Mouse (Mus musculus) adrenal gland, postnatal 14 days (tissue): ENCODE data around the gene Vps45. TPM values are rescaled to one million over a fixed set of nuclear protein-coding genes. Genes with fewer than 3 reads are reported as not detected.
"Not testable (repeated sequence)": the region's sequence is repeated elsewhere in the genome, so short reads cannot be mapped to it uniquely, and the experiment has no call there.

Experiments
- DNase-seq: peaks from one replicate; pipeline ENCODE4 v3.0.0; 2021; ENCODE audit warnings: mixed read lengths
- total RNA-seq: library from RNA; stranded (reverse); gene quantifications from 2 replicates; pipeline ENCODE4 v1.2.3, GENCODE M21; 2021

Vps45 gene
- total RNA-seq, 1 experiment from 2014 or later, result 31.1 TPM

DNA sequence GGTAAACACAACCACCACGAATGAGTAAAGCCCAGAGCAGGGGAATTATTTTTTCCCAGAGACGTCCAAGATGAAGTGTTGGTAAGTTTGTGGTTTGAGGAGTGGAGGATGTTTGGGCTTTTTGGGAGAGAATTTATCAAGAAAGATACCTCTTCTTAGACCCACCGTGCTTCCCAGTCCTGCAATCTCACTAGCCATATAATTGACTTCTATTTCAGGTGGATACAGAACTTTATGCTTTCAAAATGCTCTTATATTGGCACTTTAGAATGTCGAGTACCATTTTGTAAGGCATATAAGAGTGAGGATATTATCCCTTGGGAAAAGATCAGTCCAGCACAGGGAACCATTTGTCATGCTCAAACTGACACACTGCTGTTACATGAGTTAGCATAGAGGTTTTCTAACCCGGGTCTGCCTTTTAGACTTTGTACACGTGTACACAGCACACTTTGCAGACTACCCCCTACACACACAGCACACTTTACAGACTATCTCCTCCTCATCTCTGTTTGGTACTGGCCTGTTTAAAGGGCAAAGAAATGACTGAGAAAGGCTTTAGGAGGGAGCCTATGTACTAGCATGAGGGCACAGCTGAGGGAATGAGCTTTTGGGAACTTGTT, 61.7 kb downstream of the Vps45 start:
- no peak for DNase-seq

DNA sequence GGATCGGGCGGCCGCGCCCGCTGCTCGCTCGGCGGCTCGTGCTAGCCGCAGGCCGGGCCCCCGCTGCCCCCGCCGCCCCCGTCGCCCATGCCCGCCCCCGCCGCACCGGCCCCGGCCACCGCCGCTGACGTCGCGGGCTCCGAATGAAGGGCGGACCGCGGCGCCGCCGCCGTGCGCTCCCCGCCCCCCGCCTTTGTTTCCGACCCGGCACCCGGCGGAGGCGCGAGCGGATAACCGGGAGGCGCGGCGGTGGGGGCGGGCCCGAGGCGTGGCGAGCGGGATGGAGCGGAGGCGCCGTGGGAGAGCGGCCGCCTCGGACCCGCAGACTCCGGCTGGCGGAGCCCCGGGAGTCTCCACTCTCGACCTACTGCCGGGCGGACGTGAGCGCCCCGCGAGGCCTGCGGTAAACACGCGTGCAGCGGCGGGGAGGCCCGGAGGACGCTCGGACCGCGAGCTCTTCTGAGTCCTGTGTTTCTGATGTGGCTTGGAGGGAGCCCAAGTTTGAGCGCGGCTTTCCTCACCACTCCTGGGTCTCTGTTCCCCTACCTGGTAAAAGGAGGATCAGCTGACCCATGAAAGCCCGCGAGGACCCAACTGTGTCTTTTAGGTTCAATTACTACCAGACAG, 62.4 kb downstream of the Vps45 start, which contains the start of gene Plekho1:
Gene Plekho1 (minus strand): TSS at position 200 of the 627 bp plus-strand sequence.
- peak; percentile 78 for DNase-seq

DNA sequence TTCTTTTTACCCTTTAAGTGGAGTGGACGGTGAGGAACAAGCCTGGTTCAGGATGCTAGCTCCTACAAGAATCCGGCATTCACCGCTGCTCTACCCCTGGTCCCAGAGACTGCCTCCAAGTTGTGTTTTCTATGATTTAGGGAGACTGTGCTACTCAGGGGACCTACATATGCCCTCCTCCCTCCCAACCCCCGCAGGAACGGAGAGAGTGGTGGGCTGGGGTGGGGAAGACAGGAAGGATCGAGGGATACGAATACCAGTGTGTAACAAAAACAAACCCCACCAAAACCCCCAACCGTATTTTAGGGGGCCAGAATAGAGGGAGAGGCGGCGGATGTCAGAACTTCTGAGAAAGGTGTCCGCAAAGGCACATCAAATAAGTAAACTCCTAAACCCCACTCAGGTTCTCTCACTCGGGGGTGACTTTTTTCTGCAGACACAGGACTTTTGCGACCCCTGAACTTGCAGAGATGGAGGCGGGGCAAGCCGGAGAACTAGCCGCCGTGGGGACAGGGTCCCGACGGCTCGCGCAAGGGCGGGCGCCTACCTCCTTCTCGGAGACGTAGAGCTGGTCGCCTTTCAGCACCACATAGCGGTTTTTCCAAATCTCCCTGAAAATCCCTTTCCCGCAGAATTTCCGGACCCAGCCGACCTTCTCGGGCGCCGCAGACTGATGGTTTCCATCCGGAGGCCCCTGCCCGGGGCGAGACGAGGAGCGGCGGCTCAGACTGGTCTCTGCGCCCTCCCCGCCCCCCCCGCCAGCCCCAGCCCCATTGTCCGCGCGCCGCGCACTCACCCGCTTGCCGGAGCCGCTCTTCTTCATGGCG, 63.1 kb downstream of the Vps45 start:
- peak; percentile 59 for DNase-seq

DNA sequence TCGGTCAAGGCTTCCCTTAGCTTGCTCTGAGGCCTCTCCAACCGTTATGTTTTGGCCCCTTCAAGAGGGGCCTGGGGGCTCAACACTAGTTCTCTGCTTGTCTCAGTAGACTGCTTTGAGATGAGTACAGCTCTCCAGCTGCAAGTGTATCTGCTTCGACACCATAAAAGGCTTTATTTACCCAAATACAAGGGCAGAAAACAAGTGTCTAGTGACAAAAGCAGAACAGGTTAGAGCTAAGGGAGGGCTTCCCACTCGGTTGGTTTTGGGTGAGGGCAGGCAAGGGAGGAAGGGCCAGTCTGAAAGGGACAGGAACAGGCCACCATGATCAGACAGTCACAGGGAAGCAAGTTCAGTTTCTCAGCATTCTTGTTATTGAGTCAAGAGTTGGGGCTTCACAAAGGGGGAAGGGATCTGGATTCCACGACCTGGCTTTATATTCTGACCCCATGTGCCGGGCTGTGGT, 63.9 kb downstream of the Vps45 start:
- DNase-seq, result no peak

DNA sequence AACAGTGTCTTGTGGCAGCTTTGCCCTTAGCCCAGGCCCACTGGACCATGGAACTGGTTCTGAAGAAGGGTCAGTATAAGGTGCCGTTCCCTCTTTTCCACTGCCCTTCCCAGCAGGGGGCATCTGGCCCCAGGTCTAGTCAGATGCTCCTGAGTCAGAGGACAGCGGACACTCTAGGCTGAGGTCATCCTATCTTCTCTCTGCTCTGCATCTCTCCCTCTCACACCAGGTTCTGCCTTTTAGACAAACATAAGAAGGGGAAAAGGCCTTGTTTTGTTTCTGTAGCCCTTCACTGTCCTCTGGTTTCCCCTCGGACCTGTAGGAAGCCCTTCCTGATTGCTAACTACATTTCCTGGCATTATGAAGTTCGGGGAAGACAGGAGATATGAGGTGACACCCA, 64.4 kb downstream of the Vps45 start:
- DNase-seq, result peak; percentile 45

DNA sequence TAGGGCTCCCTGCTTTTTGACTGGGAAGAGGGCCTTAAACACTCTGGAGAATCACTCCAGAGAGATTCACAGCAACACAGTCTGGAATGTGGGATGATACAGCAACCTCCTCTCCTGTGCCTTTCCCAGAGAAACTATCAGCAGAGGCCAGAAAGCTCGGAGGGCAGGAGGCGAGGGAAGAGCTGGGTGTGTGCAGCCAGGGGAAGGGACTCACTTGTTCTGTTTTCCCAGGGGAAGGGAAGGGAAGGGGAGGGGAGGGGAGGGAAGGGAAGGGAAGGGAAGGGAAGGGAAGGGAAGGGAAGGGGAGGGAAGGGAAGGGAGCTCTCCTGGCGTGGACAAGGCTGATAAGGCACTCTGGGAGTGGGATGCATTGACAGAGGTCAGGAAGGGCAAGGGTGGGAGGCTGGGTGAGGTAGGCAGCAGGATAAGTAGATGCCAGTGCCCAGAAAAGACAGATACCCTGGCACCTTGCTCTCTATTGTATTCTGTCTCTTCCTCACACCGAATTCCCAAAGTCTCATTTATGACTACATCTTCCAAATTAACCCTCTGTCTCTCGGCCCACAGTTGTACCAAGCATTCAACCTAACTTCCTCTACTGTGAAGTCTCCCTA, 65.2 kb downstream of the Vps45 start:
- no peak for DNase-seq

DNA sequence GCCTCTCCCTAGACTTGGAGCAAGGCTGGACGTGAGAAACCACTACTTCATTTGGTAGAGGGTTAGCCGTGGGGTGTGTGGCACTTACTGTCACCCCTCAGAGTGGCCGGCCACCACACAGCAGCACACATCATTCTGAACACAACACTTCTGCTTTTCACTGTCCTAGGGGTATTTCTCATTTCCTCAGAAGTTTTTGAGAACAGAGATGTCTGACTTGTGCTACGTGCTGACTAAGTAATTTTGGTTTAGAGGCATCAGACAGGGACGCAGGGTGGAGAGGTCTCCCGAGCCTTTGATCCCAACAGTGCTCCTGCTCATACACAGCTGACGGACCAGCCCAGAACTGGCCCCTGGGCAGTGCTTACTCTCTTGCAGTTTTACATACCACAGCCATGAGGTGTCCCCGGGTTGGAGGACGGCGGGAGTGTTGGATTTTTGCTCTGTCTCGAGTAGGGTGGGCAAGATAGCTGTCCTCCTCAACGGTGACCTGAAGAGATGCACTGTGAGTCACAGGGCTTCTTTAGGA, 67.8 kb downstream of the Vps45 start:
- no peak for DNase-seq

DNA sequence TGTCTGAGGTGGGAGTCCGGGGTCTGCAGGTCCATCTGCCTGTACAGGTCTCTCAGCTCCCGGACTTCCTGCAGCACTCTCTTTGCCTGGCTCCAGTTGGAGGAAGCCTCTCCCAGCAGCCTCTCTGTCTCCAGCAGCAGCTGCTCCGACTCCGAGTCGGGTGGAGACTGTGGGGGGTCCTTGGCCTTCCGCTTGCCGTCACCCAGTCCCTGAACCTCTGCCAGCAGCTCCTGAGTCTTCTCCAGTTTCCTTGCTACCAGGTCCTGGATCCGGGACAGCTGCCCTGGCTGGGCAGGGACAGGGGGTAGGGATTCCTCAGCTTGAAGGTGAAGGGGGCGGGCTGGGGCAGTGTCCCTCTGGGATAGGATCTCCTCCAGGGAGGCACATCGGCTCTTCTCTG, 69.3 kb downstream of the Vps45 start:
- peak; percentile 82 for DNase-seq

DNA sequence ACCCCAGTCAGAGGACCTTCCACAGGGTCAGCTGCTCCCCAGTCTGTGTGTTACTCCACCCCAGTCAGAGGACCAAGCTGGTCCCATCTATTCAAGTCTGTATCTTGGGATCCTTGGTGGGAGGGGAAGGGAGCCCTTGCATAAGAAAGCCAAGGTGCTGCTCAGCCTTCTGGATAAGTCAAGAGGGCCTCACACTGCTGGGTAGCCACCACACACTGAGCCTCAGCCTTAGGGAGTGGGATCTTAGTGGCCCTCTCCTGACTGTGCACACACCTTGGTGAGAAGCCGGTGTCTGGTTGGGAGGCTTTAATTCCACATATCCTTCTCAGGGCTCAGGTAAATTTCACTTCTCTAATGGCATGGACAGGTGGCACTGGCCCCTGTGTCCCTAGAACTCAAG, 70.1 kb downstream of the Vps45 start:
- DNase-seq, result no peak

DNA sequence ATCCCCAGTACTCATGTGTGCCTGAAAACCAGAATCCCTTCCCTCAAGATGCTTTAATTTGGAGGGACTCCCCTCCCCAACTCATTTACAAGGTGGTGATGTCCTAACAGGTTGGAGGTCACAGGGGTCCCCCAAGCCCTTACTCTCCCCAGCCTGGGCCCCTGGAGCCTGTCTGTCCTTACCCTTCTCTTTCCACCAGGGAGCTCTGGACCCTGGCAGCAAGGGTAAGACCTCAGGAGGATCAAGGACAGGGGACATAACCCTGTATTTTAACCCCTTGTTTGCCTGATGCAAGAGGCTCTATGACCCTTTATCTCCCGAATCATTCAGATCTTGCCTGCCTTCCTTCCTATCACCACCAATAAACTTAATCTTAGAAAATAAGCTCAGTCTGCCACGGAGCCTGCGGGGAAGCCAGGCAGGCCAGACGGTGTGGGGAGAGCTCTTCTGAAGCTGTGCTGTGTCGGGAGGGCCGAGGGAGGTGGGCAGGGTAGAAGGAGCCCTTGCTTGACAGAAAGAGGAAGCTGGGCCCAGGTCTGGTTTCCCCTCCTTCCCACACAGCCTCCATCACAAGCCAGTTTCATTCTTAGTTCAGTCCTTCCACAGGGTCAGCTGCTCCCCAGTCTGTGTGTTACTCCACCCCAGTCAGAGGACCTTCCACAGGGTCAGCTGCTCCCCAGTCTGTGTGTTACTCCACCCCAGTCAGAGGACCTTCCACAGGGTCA, 70.7 kb downstream of the Vps45 start:
- DNase-seq, result peak; percentile 29

DNA sequence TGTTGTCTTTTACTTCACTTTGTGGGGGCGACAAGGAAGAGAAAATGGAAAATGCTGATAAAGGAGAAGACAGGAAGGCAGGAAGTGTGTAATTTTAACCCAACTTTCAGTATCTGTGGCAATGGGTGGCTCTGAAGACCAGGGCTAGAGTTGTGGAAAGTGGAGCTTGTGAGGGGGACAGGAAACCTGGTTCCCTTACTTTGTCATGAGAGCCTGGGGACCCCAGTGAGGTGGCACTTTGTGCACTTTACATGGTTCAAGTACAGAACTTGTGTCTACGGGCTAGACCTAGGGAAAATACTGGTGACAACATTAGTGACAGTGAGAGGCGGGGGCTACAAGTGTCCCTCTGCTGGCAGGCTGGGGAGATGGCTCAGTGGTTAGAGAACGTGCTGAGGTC, 71.3 kb downstream of the Vps45 start:
- DNase-seq, result no peak

DNA sequence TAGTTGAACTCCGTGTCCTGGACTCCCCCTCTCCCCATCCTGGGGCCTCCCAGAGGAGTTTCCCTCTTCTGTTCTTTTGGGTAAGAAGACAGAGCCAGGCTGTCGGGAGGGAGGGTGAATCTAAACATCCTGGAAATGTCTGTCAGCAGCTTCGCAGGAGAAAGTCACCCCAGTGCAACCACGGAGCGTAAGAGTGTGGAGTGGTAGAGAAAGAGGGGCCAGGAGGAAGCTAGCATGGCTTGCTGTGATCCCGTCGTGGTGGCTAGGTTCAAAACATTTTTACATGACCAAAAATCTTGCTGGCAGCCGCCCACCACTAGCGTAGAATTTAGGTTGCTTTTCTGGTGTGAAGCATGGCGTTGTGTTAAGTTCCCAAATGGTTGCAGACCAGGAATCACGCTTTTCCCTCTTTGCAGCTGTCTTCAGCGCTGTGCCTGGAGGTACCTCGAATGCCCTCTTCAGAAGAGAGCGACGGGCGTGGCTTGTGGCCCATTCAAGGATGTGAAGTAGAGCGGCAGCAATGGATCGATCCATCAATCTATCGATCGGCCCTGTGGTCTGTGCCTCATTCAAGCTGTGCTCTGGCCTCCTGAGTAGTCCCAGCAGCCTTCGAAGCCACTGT, 72.2 kb downstream of the Vps45 start:
- peak; percentile 62 for DNase-seq

DNA sequence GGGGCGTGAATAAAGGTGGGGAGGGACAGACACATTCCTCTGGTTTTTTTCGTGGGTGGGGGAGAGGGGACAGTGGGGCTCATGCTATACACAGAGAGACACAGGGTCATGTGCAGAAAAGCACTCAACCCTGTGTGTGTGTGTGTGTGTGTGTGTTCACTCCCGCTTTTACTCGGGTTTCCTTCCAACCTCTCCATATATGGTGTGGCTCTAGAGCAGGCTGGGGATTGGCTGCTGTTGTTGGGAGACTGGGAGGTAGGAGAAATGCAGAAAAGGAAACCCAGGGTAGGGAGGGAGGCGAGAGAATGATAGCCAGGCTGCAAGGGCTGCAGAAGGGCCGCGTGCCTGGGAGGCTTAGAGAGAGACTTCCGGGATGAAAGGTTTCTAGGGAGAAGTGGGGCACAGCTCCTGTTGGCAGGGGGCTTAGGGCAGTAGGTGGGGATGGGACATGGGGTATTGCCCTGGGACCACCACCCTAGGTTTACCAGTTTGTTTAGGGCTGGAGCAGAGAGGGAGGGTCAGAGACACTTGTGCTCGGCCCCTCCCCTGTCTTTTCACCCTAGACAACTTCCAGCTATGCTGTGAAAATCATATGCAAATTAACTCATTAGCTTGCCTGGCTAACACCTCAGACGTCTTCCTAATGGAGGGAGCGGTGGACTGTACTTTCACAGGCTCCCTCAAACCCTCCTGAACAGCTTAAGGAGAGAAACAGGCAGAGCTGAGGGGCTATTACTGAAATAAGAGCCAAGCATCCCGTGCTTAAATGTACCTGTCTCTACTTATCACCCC, 72.9 kb downstream of the Vps45 start:
- DNase-seq, result peak; percentile 59

DNA sequence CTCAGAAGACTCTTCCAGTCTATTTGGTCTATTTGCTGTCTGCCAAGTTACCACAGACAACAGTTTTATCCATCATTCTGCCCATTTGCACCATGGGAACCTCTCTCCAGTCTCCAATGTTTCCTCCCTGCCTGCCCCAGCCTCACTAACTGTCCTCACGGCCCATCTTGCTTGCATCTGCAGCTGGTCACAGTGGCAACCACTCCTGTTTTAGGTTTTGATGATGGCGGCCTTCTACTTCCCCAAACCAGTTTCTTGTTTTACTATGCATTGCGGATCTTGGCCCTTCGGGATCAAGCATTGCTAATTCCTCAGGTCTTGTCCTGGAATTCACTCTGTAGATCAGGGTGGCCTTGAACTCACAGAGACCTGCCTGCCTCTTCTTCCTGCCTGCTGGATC, 76.1 kb downstream of the Vps45 start:
- no peak for DNase-seq

DNA sequence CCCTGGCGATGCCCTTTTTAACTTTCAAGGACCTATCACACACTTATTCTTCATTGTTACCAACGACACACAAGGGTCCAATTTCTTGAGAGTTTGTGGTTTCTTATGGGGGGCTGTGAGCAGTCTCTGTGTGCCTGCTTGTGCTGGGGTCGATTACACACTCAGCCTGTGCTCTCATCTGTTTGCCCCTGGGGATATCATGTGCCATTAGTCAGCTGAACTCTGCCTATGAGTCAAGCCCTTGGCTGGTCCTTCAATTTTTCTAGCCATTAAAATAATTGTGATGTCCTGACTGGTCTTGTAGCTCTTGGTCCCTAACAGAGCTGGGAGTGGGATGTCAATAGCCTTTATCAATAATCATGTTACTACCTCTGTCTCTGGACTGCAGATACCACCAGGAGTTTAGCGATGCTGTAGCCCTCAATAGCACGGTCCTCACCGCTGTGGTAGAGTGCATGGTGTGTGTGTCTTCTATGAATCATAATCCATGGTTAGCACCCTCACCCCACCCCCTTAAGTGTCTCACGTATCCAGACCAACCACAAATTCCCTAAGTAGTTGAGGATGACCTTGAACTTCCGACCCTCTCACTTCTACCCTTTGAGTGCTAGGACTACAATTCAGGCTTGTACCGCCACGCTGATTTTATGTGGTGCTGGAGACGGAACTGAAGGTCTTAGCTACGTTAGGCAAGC, 77.8 kb downstream of the Vps45 start:
- DNase-seq, result no peak

DNA sequence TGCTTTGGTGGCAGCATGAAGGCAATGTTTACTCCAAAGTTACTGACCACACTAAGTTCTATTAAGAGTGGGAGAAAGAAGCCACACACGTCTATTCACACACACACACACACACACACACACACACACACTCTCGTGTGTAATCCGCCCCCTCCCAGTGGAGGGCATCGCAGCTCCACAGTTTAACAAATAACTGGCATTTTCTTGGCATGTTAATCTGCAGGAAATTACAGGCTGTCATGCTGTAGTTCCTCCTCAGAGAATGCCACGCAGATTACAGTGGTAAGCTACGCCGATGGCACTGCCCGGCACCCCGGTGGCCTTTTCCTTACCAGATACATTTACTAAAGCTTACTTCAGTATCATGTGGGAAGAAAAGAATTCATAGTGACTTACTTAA, 80.0 kb downstream of the Vps45 start:
- no peak for DNase-seq

DNA sequence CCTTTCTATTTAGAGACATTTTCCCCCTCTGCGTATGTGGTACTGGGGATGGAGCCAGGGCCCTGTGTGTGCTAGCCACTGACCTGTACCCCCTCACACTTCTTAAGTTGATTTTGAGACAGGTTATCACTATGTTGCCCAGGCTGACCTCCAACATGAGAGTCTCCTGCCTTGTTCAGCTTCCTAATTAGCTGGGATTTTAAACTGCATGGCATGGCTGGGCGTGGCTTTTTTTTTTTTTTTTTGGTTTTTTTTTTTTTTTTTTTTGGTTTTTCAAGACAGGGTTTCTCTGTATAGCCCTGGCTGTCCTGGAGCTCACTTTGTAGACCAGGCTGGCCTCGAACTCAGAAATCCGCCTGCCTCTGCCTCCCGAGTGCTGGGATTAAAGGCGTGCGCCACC, 80.7 kb downstream of the Vps45 start:
- DNase-seq, result not testable (repeated sequence)

DNA sequence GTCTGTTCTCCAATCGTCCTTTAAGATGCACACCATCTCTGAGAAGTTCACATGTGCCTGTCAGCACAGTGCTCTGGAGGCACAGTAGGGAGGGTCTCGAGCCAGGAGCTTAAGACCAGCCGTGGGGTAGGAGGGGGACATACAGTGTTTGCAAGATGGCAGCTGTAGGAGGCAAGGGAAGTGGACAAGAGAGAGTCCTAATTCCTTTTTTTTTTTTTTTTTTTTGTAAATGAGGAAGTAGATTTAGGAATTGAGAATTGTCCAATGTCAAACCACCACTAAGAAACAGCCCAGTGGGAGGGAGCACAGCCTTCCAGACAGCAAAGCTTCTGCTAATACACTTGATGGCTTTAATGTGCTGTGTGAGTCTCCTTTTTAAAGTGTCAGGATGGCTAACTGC, 81.2 kb downstream of the Vps45 start:
- DNase-seq, result no peak

DNA sequence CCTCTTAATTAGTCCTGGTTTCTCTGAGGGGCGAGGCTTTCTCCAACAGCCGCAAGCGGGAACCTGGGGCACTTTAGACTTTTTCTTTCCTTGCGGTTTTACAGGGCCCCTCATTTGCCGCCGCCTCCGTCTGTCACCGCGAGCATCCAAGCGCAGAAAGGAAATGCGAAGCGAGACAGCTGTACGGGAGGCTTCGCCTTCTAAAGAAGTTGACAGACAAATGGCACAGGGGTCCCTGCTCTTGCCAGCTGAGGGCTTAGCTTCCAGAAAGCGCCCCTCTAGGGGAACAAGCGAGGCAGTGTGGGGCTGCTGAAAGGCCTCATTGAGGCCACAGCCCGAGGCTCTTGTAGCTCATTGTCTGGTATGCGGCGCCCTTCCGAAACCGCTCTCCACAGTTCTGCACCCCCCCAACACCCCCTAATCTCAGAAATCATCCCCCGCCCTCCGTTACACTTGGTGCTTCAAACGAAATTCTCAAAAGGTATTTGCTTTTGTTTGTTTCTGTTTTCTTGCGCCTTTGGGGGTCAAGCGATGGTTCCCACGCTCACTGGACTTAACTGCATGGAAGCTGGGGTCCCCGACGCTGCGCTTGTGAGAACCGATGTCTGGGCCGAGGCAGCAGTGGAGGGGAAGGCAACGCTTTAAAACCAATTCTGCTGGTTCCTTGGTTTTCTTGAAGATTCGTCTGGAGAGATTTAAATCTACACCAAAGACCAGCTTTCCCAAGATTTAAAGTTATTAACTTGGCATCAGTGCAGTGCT, 85.2 kb downstream of the Vps45 start:
- DNase-seq, result peak; percentile 23
